Mouse (Mus musculus): ENCODE measurements around the gene Klf7. TPM values are rescaled to one million over a fixed set of nuclear protein-coding genes. Genes with fewer than 3 reads are reported as not detected.

The Klf7 gene
- total and polyA plus RNA-seq, 3 experiments, result 1.6 to 3.1 TPM; not detected in 1

DNA sequence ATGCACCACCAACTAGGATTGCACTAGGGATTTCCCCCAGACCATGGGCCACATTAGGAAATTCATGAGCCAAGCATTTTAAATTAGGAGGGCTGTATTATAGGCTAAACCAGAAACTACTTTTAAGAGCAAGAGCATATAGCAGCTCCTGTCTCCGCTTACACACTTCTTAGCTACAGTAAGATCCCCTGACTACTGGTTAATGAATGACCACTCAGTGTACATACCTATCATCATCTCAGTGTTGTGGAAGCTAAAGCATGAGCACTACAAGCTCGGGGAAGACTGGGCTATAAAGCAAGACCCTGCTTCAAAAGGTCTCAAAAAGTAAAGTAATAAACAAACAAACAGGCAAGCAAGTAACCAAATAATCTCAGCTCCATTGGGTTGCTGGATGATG, 65.5 kb downstream of the Klf7 start:
- Histone ChIP-seq H3K36me3 (ENCODE audit: control insufficient read depth in 1 of 2, insufficient read depth in 2 of 2, low read length in 2 of 2) (no peaks in the 10 kb centered on the region), H3K9me3 (replicated peaks; ENCODE audit: insufficient read depth, low read length) (no peaks in the 10 kb centered on the region)
- no peak for TF ChIP-seq HCFC1 (IDR thresholded peaks at IDR 0.05; ENCODE audit: low read depth, low read length)
- no peak for TF ChIP-seq CHD1 (IDR thresholded peaks at IDR 0.05; ENCODE audit: low read depth, low read length)
- TF ChIP-seq TBP (IDR thresholded peaks at IDR 0.05; ENCODE audit: low read depth, low read length), result no peak
- no peak for TF ChIP-seq MEF2A (IDR thresholded peaks at IDR 0.05; ENCODE audit: extremely low read depth, insufficient replicate concordance, low read depth, low read length, poor library complexity, severe bottlenecking)
- no peak for TF ChIP-seq USF1 (IDR thresholded peaks at IDR 0.05; ENCODE audit: low read depth, low read length)
- no peak for TF ChIP-seq ZMIZ1 (IDR thresholded peaks at IDR 0.05; ENCODE audit: low read depth, low read length)

DNA sequence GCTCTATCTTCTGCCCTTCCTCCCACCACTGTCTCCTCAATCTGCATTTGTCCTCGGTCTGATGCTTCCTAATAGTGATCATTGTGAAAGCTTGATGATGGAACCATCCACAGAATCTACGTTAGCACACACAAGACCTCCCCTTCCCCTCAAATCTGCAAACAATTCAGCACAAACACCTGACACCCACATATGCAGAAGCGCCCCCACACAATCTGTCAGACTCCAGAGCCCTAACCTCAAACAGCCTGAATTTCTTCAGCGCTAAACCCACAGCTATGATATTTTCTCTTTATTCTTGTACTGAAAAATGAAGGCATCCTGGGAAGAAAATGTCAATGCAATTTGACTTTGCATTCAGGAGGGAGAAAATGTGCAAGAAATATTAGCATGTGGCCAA, 66.1 kb downstream of the Klf7 start:
- no peak overlapping the region for H3K9ac ChIP-seq (ENCODE audit: control insufficient read depth, low read depth, low read length, poor library complexity, severe bottlenecking)
- H3K36me3 ChIP-seq (ENCODE audit: control insufficient read depth in 1 of 2, insufficient read depth in 2 of 2, low read length in 2 of 2), result no peaks in the 10 kb centered on the region
- no peak overlapping the region for H3K4me3 ChIP-seq (ENCODE audit: control insufficient read depth in 1 of 2, insufficient read depth in 1 of 2, low read depth in 2 of 2, low read length in 2 of 2)
- H3K27ac ChIP-seq (ENCODE audit: control insufficient read depth, low read depth, low read length), result no peak overlapping the region
- no peaks in the 10 kb centered on the region for H3K4me1 ChIP-seq (ENCODE audit: control insufficient read depth in 1 of 2, insufficient read depth in 2 of 2, low read length in 2 of 2)
- H3K27me3 ChIP-seq (ENCODE audit: control insufficient read depth in 1 of 2, insufficient read depth in 2 of 2, low read length in 2 of 2), result no peaks in the 10 kb centered on the region
- H3K79me2 ChIP-seq (ENCODE audit: control insufficient read depth, insufficient read depth, low read length, poor library complexity), result no peaks in the 10 kb centered on the region
- TF ChIP-seq GABPA (IDR thresholded peaks at IDR 0.05; ENCODE audit: low read depth, low read length), result no peak
- no peak for TF ChIP-seq GATA1 (IDR thresholded peaks at IDR 0.05; ENCODE audit: low read depth, low read length)
- TF ChIP-seq ETS1 (IDR thresholded peaks at IDR 0.05; ENCODE audit: low read depth, low read length), result no peak
- TF ChIP-seq UBTF (IDR thresholded peaks at IDR 0.05; ENCODE audit: borderline replicate concordance, insufficient read depth, low read depth, low read length), result no peak
- TF ChIP-seq MAZ (IDR thresholded peaks at IDR 0.05; ENCODE audit: low read depth, low read length), result no peak
- TF ChIP-seq MEF2A (IDR thresholded peaks at IDR 0.05; ENCODE audit: extremely low read depth, insufficient replicate concordance, low read depth, low read length, poor library complexity, severe bottlenecking), result no peak
- TF ChIP-seq ZNF384 (IDR thresholded peaks at IDR 0.05; ENCODE audit: low read depth, low read length), result no peak
- TF ChIP-seq JUND (IDR thresholded peaks at IDR 0.05; ENCODE audit: low read depth, low read length), result no peak
- TF ChIP-seq POLR2AphosphoS2 (IDR thresholded peaks at IDR 0.05; ENCODE audit: low read length), result no peak
- TF ChIP-seq ZMIZ1 (IDR thresholded peaks at IDR 0.05; ENCODE audit: low read depth, low read length), result no peak
- no peak for TF ChIP-seq MYB (IDR thresholded peaks at IDR 0.05; ENCODE audit: low read depth, low read length)
- TF ChIP-seq TCF12 (IDR thresholded peaks at IDR 0.05; ENCODE audit: low read depth, low read length), result no peak
- no peak for TF ChIP-seq ZC3H11A (IDR thresholded peaks at IDR 0.05; ENCODE audit: low read depth, low read length)
- no peak for TF ChIP-seq KAT2A (conservative IDR thresholded peaks at IDR 0.05; ENCODE audit: low read depth, low read length)
- no peak for TF ChIP-seq ELF1 (IDR thresholded peaks at IDR 0.05; ENCODE audit: low read depth, low read length)
- no peak for TF ChIP-seq NELFE (IDR thresholded peaks at IDR 0.05; ENCODE audit: low read depth, low read length)
- no peak for DNase-seq (ENCODE audit: low read depth, low spot score)
- H3K9me3 ChIP-seq (replicated peaks; ENCODE audit: insufficient read depth, low read length), result no peaks in the 10 kb centered on the region

More for the DNA sequence above, 65.5 kb downstream of the Klf7 start:
- H3K9ac ChIP-seq (ENCODE audit: control insufficient read depth, low read depth, low read length, poor library complexity, severe bottlenecking), result no peak overlapping the region
- H3K79me2 ChIP-seq (ENCODE audit: control insufficient read depth, insufficient read depth, low read length, poor library complexity), result no peaks in the 10 kb centered on the region
- no peak overlapping the region for H3K27ac ChIP-seq (ENCODE audit: control insufficient read depth, low read depth, low read length)
- H3K4me1 ChIP-seq (ENCODE audit: control insufficient read depth in 1 of 2, insufficient read depth in 2 of 2, low read length in 2 of 2), result no peaks in the 10 kb centered on the region
- H3K4me3 ChIP-seq (ENCODE audit: control insufficient read depth in 1 of 2, insufficient read depth in 1 of 2, low read depth in 2 of 2, low read length in 2 of 2), result no peak overlapping the region
- no peak for DNase-seq (ENCODE audit: low read depth, low spot score)
- H3K27me3 ChIP-seq (ENCODE audit: control insufficient read depth in 1 of 2, insufficient read depth in 2 of 2, low read length in 2 of 2), result no peaks in the 10 kb centered on the region

All from MEL (cell line).